Mouse (Mus musculus) bone marrow macrophage, adult 2 months (primary cell): Measurements from ENCODE around the gene Cks1brt.

ENCODE experiments used
- CTCF ChIP-seq: IDR thresholded peaks from 2 replicates; pipeline ENCODE4 v1.5.1; 2012; ENCODE audit warnings: low read depth, mild to moderate bottlenecking, low read length, moderate library complexity
- POLR2A ChIP-seq: IDR thresholded peaks from 2 replicates; pipeline ENCODE4 v1.6.1; 2012; ENCODE audit warnings: mild to moderate bottlenecking, low read depth, low read length, borderline replicate concordance

DNA sequence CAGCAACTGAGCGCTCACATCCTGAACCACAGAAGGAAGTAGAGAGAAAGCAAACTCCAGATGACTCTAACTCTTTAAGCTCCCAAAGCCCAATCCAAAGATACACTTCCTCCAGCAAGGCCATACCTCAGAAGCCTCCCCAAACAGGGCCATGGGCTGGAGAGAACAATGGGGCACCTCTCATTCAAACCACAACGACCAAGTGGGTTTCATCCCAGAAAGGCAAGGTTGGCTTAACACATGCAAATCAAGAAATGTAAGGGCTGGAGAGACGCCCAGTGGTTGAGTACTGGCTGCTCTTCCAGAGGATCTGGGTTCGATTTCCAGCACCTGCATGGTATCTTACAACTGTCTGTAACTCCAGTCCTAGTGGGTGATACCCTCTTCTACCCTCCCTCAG, 36.2 kb upstream of the Cks1brt start:
- no peak for TF ChIP-seq CTCF
- TF ChIP-seq POLR2A: no peak
